Mouse (Mus musculus) gastrocnemius, adult 2 months (tissue): ENCODE data around the gene Snapc1. TPM values are rescaled to one million over a fixed set of nuclear protein-coding genes. Genes with fewer than 3 reads are reported as not detected.

Experiments
- DNase-seq: peaks from one replicate; pipeline ENCODE4 v3.0.0; 2022
- H3K27ac ChIP-seq: fragments of 200-600 bp; 2 replicates; pipeline ENCODE4 v1.8.1; 2022; ENCODE audit warnings: mild to moderate bottlenecking
- H3K4me3 ChIP-seq: fragments of 200-600 bp; 2 replicates; pipeline ENCODE4 v1.8.1; 2022; ENCODE audit warnings: mild to moderate bottlenecking, moderate library complexity
- CTCF ChIP-seq: fragments of 200-600 bp; IDR thresholded peaks from 2 replicates; pipeline ENCODE4 v1.8.1; 2022; ENCODE audit warnings: antibody characterized with exemption, mild to moderate bottlenecking, moderate library complexity
- intact Hi-C: fragments of 180-260 bp; cut with DNase I; formaldehyde crosslinking; loops from one replicate; pipeline ENCODE4 v1.15.1; 2025
- total RNA-seq, 2 experiments: library from RNA; stranded (reverse); gene quantifications; 2 replicates each; pipeline ENCODE4 v1.2.3; 2021

Snapc1 gene
- total RNA-seq, 2 experiments from 2014 or later: 3.9 to 8.8 TPM

DNA sequence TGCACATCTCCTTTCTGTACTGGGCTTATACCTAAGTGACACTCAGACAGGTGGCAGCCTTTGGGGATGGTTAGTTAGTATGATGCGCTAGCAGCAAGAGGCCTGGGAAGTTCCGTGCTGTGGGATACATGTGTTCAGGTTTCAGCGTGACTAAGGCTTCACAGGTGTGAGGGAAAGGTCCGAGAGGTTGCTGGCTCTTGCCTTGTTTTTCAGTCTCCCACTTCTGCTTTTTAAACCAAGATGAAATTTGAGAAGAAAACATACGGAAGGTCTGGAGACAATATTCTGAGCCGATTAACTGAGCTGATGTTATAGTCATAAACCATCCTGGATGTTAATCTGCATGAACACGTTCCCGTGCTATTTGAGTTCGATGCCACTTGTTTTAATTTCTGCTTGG, 38.2 kb downstream of the Snapc1 start:
- no peak for DNase-seq
- Histone ChIP-seq H3K4me3 (no peak overlapping the region), H3K27ac (no peak overlapping the region)
- no peak for TF ChIP-seq CTCF
- intact Hi-C loops: no loop called here

DNA sequence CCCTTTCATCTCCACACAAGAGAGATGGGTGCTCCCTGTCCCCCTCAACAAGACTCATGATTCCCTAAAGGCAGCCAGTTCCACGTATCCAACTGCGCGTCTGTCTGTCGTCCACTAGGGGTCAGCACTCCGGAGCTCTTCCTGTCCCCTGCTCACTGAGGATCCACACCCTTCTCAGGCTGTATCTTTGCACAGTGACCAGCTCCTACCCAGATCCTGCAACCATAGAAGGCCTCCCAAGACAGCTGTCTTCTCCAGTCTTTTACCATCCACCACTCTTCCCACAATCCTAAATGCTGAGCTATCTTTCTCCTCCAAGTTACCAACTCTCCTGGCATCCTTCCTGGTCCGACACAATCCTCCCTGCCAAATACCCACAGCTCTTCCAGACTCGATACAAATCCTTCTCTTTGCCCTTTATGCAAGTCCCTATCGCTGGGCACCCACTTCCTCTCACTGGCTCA, 45.2 kb downstream of the Snapc1 start:
- TF ChIP-seq CTCF: peak; percentile 86
- DNase-seq: peak; percentile 44
- intact Hi-C loops: no loop called here
- H3K4me3 ChIP-seq: no peak overlapping the region
- no peak overlapping the region for H3K27ac ChIP-seq

DNA sequence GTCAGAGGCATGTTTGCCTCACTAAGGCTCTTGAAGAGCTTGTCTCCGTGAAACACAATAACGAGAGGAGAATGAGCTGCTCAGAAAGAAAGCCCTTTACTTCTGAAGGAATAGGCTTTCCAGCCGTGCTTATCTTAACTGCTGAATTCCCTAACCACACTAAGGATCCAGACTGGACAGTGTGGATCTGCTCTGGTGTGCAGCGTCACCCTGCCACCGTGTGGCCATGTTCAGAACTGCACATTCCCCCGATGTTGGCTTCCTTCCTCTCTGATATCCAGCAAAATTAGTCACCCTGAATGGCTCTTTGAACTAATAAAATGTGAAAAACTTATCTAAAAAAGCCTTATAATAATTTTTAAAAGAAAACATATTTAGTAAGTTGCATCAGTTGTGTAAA, 49.5 kb downstream of the Snapc1 start:
- intact Hi-C loops: loop anchor here (1.0 to 10.0 kb wide), 3 partner anchors 219 to 451 kb away; no protein-coding TSS in a partner anchor
- H3K27ac ChIP-seq: no peak overlapping the region
- peak; percentile 76 for DNase-seq
- no peak overlapping the region for H3K4me3 ChIP-seq
- no peak; the same call in none of the 2 replicates for TF ChIP-seq CTCF

DNA sequence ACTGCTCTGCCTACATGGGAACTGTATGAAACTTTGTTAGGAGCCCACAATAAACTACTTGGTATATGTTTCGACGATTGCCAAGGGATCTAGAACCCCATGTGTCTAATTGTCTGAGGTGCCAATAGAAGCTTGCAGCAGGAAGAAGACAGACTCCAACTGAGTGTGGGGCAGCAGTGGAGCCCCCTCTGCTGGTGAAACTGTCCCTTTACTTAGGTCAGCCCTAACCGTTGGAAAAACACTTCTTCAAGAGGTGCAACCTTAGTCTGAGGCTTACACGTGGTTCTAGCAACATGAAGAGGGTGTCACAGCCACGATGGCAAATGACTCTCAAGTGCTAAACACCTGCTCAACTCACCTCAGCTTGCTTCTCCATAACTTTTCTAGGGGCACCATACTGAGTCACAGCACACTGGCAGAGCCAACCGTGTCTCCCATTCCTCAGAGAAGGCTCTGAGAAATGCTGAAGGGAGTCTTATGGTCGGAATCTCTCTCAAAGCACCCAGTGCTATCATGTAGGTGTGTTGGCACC, 50.5 kb downstream of the Snapc1 start:
- peak; percentile 83 for TF ChIP-seq CTCF
- Histone ChIP-seq H3K27ac (no peak overlapping the region), H3K4me3 (no peak overlapping the region)
- DNase-seq: peak; percentile 57
- intact Hi-C loops: loop anchor here (1.0 to 10.0 kb wide), 3 partner anchors 220 to 453 kb away; no protein-coding TSS in a partner anchor

DNA sequence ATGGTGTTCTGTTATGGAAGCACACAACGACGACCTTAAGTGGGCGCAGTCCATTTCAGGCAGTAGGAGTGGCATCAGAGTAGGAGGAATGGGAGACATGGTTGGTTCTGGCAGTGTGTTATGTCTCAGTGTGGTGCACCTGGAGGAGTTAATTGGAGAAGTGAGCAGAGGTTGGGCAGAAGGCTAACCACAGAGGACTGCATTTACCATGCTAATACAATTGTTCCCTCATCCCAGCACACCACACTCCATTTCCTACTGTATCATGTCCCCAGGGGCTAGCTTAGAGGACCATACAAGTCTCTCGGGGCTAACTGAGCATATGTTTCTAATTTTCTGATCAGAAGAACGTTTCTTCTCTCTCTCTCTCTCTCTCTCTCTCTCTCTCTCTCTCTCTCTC, 51.2 kb downstream of the Snapc1 start:
- Histone ChIP-seq H3K27ac (no peak overlapping the region), H3K4me3 (no peak overlapping the region)
- no peak for DNase-seq
- intact Hi-C loops: loop anchor here (10.0 kb wide), 1 partner anchor 221 kb away; no protein-coding TSS in a partner anchor
- TF ChIP-seq CTCF: no peak

DNA sequence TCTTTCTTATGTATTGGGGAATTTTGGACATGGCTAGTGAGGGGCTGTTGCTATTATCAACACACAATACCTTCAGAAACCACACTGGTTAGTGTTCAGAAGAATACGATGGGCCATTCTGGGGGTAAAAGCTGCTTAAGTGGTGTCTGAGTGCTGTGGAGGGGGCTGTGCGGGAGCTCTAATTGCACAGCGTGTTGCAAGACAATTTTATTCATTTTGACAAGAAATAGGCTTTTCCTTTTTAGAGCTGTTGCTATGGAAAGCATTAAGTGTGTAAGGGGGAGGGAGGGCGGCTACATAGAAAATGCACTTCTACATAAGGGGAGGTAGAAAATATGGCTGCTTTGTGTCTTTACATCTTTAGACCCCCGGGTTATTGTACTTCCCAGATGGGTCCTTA, 59.0 kb downstream of the Snapc1 start:
- H3K4me3 ChIP-seq: no peak overlapping the region
- intact Hi-C loops: no loop called here
- TF ChIP-seq CTCF: no peak
- no peak overlapping the region for H3K27ac ChIP-seq
- DNase-seq: no peak

DNA sequence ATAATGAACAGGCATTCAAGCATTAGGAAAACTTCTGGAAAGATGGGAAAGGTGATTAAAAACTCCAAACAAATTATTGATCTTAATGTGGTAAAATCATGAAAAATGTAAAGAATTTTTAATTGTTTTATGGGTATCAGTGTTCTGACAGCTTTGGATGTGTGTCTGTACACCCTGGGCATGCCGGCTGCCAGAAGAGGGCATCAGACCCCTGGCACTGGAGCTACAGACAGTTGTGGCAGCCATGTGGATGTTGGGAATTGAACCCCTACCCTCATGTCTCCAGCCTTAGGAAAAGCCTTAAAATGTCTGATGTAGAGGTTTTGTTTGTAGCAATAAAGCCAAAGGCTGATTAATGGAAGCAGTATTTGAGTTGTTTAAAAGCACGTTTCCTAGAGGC, 60.6 kb downstream of the Snapc1 start:
- intact Hi-C loops: no loop called here
- no peak for TF ChIP-seq CTCF
- DNase-seq: no peak
- no peak overlapping the region for H3K4me3 ChIP-seq
- no peak overlapping the region for H3K27ac ChIP-seq

Other genes starting within 250 kb of the Snapc1 start
- 10 to 100 TPM; 15.6 to 16.5 TPM for gene Hif1a, start 63.1 kb upstream of the Snapc1 start, total RNA-seq
- 1 to 10 TPM; 1.5 to 2.5 TPM for gene Gm49321, start 26.8 kb upstream of the Snapc1 start, total RNA-seq
- gene Syt16, start 33.2 kb downstream of the Snapc1 start, total RNA-seq: not detected